Mouse (Mus musculus): ENCODE results near the gene Cldn14. TPM values are rescaled to one million over a fixed set of nuclear protein-coding genes. Genes with fewer than 3 reads are reported as not detected.

Cldn14 gene
- 0.91 and 0.96 TPM in 2 replicates for polyA plus RNA-seq (2015; fragmentation: Nextera tagmentation; extraction: Ambion mirVana)

DNA sequence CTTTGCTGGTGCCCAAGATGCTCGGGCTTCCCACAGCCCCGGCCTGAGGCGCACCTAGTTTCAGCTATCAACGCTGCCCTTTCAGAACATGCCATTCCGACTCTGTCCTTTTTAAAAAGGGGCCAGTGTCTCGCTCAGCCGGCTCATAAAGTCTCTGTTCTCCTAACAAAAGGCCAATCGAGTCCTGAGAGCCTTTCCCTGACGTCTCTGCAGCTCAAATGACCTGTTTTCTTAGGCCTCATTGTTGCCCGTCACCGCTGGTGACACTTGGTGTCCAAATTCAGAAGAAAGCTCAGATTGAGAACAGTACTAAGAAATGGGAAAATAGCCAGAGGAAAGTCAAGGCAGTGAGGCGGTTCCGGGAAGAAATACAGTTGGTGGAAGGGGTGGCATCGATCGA lies at the start of gene Cldn14:
Cldn14 (minus strand) TSS at position 101 of the 400 bp plus-strand sequence.
- Histone ChIP-seq H3K9me3 (replicated peaks) (no peaks in the 10 kb centered on the region), H3K27me3 (peaks cover 14% of the 10 kb centered on the region; the same call in 1 of the 2 replicates), H3K4me1 (replicated peaks) (peaks cover 8% of the 10 kb centered on the region), H3K4me3 (replicated peaks) (no peak within 1 kb of the TSS), H3K9ac (no peak within 1 kb of the TSS), H3K4me2 (no peak within 1 kb of the TSS), H3K27ac (no peak within 1 kb of the TSS), H3K36me3 (no peaks in the 10 kb centered on the region)
- DNase-seq = no peak
- ATAC-seq (ENCODE audit: low read depth) = no peak
- 73% methylated on average over 15 of the region's 15 CpGs for WGBS (ENCODE audit: insufficient replicate concordance)

- no peaks in the 10 kb centered on the region for H3K9me3 ChIP-seq (replicated peaks)
- ATAC-seq (ENCODE audit: low read depth) (no peak), DNase-seq (no peak)
- no peaks in the 10 kb centered on the region for H3K27me3 ChIP-seq
- H3K27ac ChIP-seq = no peak overlapping the region
- H3K36me3 ChIP-seq = no peaks in the 10 kb centered on the region
- no peak overlapping the region for H3K4me3 ChIP-seq (replicated peaks)
- no peaks in the 10 kb centered on the region for H3K4me1 ChIP-seq (replicated peaks)
- WGBS (ENCODE audit: insufficient replicate concordance) = 68% methylated on average over 8 of the region's 8 CpGs
- H3K4me2 ChIP-seq = no peak overlapping the region
- no peak overlapping the region for H3K9ac ChIP-seq
Observed at GRCm38 (mm10) chr16:94055576-94055975, 46.9 kb upstream of the Cldn14 start.

- Histone ChIP-seq H3K36me3 (no peaks in the 10 kb centered on the region), H3K9ac (no peak overlapping the region), H3K4me1 (replicated peaks) (no peaks in the 10 kb centered on the region), H3K27ac (no peak overlapping the region), H3K4me3 (replicated peaks) (no peak overlapping the region), H3K4me2 (no peak overlapping the region), H3K27me3 (no peaks in the 10 kb centered on the region), H3K9me3 (replicated peaks) (no peaks in the 10 kb centered on the region)
- DNase-seq = no peak
- ATAC-seq (ENCODE audit: low read depth) = no peak
- 81% methylated on average over 12 of the region's 12 CpGs for WGBS (ENCODE audit: insufficient replicate concordance)
Observed at GRCm38 (mm10) chr16:94055176-94055575, 46.5 kb upstream of the Cldn14 start.

DNA sequence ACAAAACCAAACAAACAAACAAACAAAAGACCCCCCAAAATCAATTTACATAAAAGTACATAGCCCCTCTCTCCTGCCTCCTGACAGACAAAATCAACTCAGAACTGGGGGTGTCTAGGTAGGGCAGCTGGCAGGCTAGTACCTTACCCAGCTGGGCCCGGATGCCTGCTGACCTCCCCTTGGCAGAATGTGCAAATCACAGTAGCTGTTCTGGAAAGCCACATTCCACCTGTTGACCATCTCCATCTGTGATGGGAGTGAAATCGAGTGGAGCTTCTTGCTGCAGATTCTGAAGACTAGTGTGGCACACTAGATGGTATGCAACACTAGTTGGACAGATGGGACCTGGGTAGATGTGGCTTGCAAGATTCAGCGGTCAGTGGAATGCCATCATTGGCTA lies 41.7 kb upstream of the Cldn14 start:
- H3K9ac ChIP-seq = no peak overlapping the region
- H3K27me3 ChIP-seq = no peaks in the 10 kb centered on the region
- ATAC-seq (ENCODE audit: low read depth) (no peak), DNase-seq (no peak)
- H3K4me2 ChIP-seq = no peak overlapping the region
- no peak overlapping the region for H3K4me3 ChIP-seq (replicated peaks)
- H3K4me1 ChIP-seq (replicated peaks) = no peaks in the 10 kb centered on the region
- H3K9me3 ChIP-seq (replicated peaks) = no peaks in the 10 kb centered on the region
- H3K27ac ChIP-seq = no peak overlapping the region
- no peaks in the 10 kb centered on the region for H3K36me3 ChIP-seq
- 73% methylated on average over 3 of the region's 3 CpGs for WGBS (ENCODE audit: insufficient replicate concordance)

DNA sequence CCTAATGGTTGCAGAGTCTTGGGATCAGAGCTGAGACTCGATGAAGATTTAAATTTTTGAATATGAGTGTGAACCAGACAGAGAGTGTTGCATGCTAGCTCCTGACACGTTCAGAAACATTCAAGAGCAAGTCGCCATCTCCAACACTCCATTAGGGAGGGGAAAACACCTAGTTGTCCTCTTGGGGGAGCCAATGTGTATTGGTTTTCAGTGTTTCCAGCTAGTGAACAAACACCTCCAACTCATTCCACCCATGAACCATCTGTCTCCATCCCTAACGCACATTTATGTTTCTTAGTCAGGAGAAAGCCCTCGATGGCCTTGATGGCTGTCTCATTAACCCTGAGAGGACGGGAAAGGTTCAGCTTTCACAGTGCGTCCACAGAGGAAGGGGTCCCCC lies 36.4 kb upstream of the Cldn14 start:
- peaks cover 18% of the 10 kb centered on the region for H3K27me3 ChIP-seq
- no peak overlapping the region for H3K4me2 ChIP-seq
- H3K9ac ChIP-seq = no peak overlapping the region
- WGBS (ENCODE audit: insufficient replicate concordance) = 23% methylated on average over 7 of the region's 7 CpGs
- H3K9me3 ChIP-seq (replicated peaks) = no peaks in the 10 kb centered on the region
- ATAC-seq (ENCODE audit: low read depth) (no peak), DNase-seq (no peak)
- no peak overlapping the region for H3K4me3 ChIP-seq (replicated peaks)
- H3K27ac ChIP-seq = no peak overlapping the region
- no peaks in the 10 kb centered on the region for H3K36me3 ChIP-seq
- H3K4me1 ChIP-seq (replicated peaks) = no peaks in the 10 kb centered on the region

- Histone ChIP-seq H3K4me1 (replicated peaks) (no peaks in the 10 kb centered on the region), H3K27me3 (peaks cover 26% of the 10 kb centered on the region), H3K4me2 (no peak overlapping the region), H3K36me3 (no peaks in the 10 kb centered on the region), H3K9ac (no peak overlapping the region), H3K4me3 (replicated peaks) (no peak overlapping the region), H3K9me3 (replicated peaks) (no peaks in the 10 kb centered on the region), H3K27ac (no peak overlapping the region)
- DNase-seq (no peak), ATAC-seq (ENCODE audit: low read depth) (no peak)
- WGBS (ENCODE audit: insufficient replicate concordance) = 55% methylated on average over 1 of the region's 1 CpGs
Observed at GRCm38 (mm10) chr16:94043797-94044196, 35.2 kb upstream of the Cldn14 start.

DNA sequence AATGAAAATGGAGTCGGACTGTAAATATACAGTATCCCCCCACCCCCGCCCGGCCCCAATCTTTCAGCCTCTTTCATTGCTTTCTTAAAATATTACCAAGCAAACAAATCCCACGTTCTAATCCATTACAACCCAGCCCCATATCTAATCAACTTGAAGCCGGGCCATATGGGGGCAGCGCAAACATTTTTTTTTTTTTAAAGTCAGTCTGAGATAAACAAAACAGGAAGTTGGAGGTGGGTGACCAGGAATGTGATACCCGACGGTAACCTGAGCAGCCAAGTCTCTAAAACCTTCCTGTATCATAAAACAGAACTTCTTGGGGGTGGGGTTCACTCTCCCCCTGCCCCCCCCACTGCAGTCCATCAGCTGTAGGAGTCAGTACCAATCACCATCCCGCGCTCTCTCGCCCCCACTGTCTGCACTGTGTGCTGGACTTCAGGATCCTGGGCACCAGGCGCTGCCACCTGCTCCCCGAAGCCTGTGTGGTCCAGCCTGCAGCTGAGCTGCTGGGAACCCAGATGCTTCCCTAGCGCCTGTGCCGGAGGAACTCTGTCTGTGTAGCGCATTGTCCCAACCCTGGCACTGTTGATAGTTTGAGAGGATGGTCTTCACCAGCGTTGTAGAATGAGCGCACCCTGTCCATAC lies 32.6 kb upstream of the Cldn14 start:
- H3K4me3 ChIP-seq (replicated peaks) = no peak overlapping the region
- ATAC-seq (ENCODE audit: low read depth) = no peak
- no peak for DNase-seq
- H3K4me2 ChIP-seq = no peak overlapping the region
- no peaks in the 10 kb centered on the region for H3K36me3 ChIP-seq
- H3K27me3 ChIP-seq = peaks cover 26% of the 10 kb centered on the region
- WGBS (ENCODE audit: insufficient replicate concordance) = 41% methylated on average over 18 of the region's 18 CpGs
- H3K4me1 ChIP-seq (replicated peaks) = no peaks in the 10 kb centered on the region
- no peak overlapping the region for H3K27ac ChIP-seq
- H3K9me3 ChIP-seq (replicated peaks) = no peaks in the 10 kb centered on the region
- H3K9ac ChIP-seq = no peak overlapping the region

DNA sequence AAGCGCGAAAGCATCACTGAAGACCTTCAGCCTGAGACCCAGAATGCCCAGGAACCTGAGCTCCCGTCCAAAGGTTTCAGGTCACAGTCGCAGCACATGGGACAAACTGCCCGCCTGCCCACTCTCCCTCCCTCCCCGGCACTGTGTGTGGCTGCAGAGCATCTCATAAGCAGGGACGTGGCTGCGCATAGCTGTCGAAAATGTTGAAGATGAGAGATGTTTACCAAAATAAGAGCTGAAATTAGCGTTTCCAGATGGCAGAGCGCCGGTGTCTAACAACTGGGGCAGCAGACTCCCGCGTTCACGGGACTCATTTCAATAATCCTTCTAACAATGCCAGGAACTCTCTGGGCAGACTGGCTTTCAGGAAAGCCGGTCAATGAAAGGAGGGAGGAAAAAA lies 31.8 kb upstream of the Cldn14 start:
- Histone ChIP-seq H3K4me1 (replicated peaks) (no peaks in the 10 kb centered on the region), H3K4me3 (replicated peaks) (no peak overlapping the region), H3K27ac (no peak overlapping the region), H3K9me3 (replicated peaks) (no peaks in the 10 kb centered on the region), H3K36me3 (no peaks in the 10 kb centered on the region), H3K4me2 (no peak overlapping the region), H3K9ac (no peak overlapping the region), H3K27me3 (peaks cover 26% of the 10 kb centered on the region)
- DNase-seq = no peak
- 31% methylated on average over 16 of the region's 16 CpGs for WGBS (ENCODE audit: insufficient replicate concordance)
- no peak for ATAC-seq (ENCODE audit: low read depth)

- H3K36me3 ChIP-seq = no peaks in the 10 kb centered on the region
- no peak overlapping the region for H3K4me2 ChIP-seq
- H3K27me3 ChIP-seq = peaks cover 29% of the 10 kb centered on the region
- no peak overlapping the region for H3K4me3 ChIP-seq (replicated peaks)
- no peak overlapping the region for H3K9ac ChIP-seq
- H3K9me3 ChIP-seq (replicated peaks) = no peaks in the 10 kb centered on the region
- 65% methylated on average over 9 of the region's 9 CpGs for WGBS (ENCODE audit: insufficient replicate concordance)
- DNase-seq (no peak), ATAC-seq (ENCODE audit: low read depth) (no peak)
- no peak overlapping the region for H3K27ac ChIP-seq
- no peaks in the 10 kb centered on the region for H3K4me1 ChIP-seq (replicated peaks)
Observed at GRCm38 (mm10) chr16:94038986-94039341, 30.3 kb upstream of the Cldn14 start.

- Histone ChIP-seq H3K4me1 (replicated peaks) (no peaks in the 10 kb centered on the region), H3K36me3 (no peaks in the 10 kb centered on the region), H3K27ac (no peak overlapping the region), H3K9me3 (replicated peaks) (no peaks in the 10 kb centered on the region), H3K9ac (no peak overlapping the region), H3K4me3 (replicated peaks) (no peak overlapping the region), H3K4me2 (no peak overlapping the region), H3K27me3 (peaks cover 29% of the 10 kb centered on the region)
- DNase-seq (peak; percentile 8), ATAC-seq (ENCODE audit: low read depth) (no peak)
- 52% methylated on average over 12 of the region's 12 CpGs for whole genome bisulfite sequencing (ENCODE audit: insufficient replicate concordance)
Observed at GRCm38 (mm10) chr16:94038272-94038985, 29.8 kb upstream of the Cldn14 start.

DNA sequence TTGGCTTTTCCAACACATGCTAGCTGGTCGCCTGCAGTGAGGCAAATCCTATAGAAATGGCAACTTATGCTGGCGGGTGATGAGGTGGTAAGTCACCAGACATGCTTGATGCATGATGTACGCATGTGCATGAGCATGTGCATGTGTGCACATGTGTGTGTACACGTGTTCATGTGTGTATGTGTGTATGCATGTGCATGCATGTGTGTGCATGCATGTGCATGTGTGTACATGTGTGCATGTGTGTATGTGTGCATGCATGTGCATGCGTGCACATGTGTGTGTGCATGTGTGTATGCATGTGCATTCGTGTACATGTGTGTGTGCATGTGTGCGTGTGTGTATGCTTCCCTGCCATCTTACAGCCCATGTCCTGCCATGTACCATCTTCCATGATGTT lies 28.6 kb upstream of the Cldn14 start:
- Histone ChIP-seq H3K4me1 (replicated peaks) (no peaks in the 10 kb centered on the region), H3K27me3 (peaks cover 28% of the 10 kb centered on the region), H3K4me2 (no peak overlapping the region), H3K36me3 (no peaks in the 10 kb centered on the region), H3K9ac (no peak overlapping the region), H3K27ac (no peak overlapping the region), H3K9me3 (replicated peaks) (no peaks in the 10 kb centered on the region), H3K4me3 (replicated peaks) (no peak overlapping the region)
- ATAC-seq (ENCODE audit: low read depth) (no peak), DNase-seq (no peak)
- 69% methylated on average over 7 of the region's 7 CpGs for WGBS (ENCODE audit: insufficient replicate concordance)

GRCm38 (mm10) chr16:94034152-94034551 lies 25.5 kb upstream of the Cldn14 start:
- ATAC-seq (ENCODE audit: low read depth) = no peak
- no peak overlapping the region for H3K27ac ChIP-seq
- 0 out of 2 replicates have a peak, but pooled peaks cover 2% of the 10 kb centered on the region for H3K27me3 ChIP-seq
- no peak overlapping the region for H3K4me3 ChIP-seq (replicated peaks)
- H3K9me3 ChIP-seq (replicated peaks) = no peaks in the 10 kb centered on the region
- no peak overlapping the region for H3K9ac ChIP-seq
- no peaks in the 10 kb centered on the region for H3K36me3 ChIP-seq
- H3K4me2 ChIP-seq = no peak overlapping the region
- no peaks in the 10 kb centered on the region for H3K4me1 ChIP-seq (replicated peaks)
- no peak for DNase-seq
- 62% methylated on average over 9 of the region's 9 CpGs for WGBS (ENCODE audit: insufficient replicate concordance)

Measured in liver, embryonic 13.5 days (tissue).